Mouse (Mus musculus) liver, adult 2 months (tissue): ENCODE data around the gene Grin1. TPM values are rescaled to one million over a fixed set of nuclear protein-coding genes. Genes with fewer than 3 reads are reported as not detected.

Experiments used
- DNase-seq: peaks from one replicate; pipeline ENCODE4 v3.0.0-alpha.2; 2011; ENCODE audit warnings: low read depth, low spot score; ENCODE audit errors: extremely low read depth
- H3K27ac ChIP-seq: fragments of 200-500 bp; replicated peaks from 2 replicates; pipeline ENCODE4 v1.5.1; 2012; ENCODE audit warnings: low read depth, mild to moderate bottlenecking, control low read depth, inconsistent platforms, low read length; ENCODE audit not compliant: insufficient read depth
- H3K27me3 ChIP-seq: fragments of 200-500 bp; 2 replicates; pipeline ENCODE4 v1.6.1; 2012; ENCODE audit warnings: mild to moderate bottlenecking, moderate library complexity, low read length, inconsistent platforms; ENCODE audit not compliant: control insufficient read depth, insufficient read depth
- H3K36me3 ChIP-seq: fragments of 200-500 bp; 2 replicates; pipeline ENCODE4 v1.6.1; 2012; ENCODE audit warnings: low read length, inconsistent platforms; ENCODE audit not compliant: control insufficient read depth, insufficient read depth
- H3K4me1 ChIP-seq: fragments of 200-500 bp; 2 replicates; pipeline ENCODE4 v1.6.1; 2011; ENCODE audit warnings: low read length; ENCODE audit not compliant: control insufficient read depth, insufficient read depth
- H3K4me3 ChIP-seq: fragments of 200-500 bp; 2 replicates; pipeline ENCODE4 v1.5.1; 2011; ENCODE audit warnings: low read depth, mild to moderate bottlenecking, control low read depth, low read length, moderate library complexity; ENCODE audit not compliant: insufficient read depth
- H3K79me2 ChIP-seq: fragments of 200-500 bp; 2 replicates; pipeline ENCODE4 v1.6.1; 2012; ENCODE audit warnings: inconsistent platforms, mild to moderate bottlenecking, low read length, moderate library complexity; ENCODE audit not compliant: control insufficient read depth, insufficient read depth
- H3K9ac ChIP-seq: fragments of 200-500 bp; 2 replicates; pipeline ENCODE4 v1.6.1; 2012; ENCODE audit warnings: low read depth, mild to moderate bottlenecking, control low read depth, inconsistent platforms, low read length
- CTCF ChIP-seq: fragments of 200-500 bp; IDR thresholded peaks from 2 replicates; pipeline ENCODE4 v1.5.1; 2011; ENCODE audit warnings: low read depth, low read length, control low read depth
- POLR2A ChIP-seq: fragments of 200-500 bp; IDR thresholded peaks from 2 replicates; pipeline ENCODE4 v1.6.1; 2011; ENCODE audit warnings: low read length, control low read depth; ENCODE audit not compliant: insufficient read depth; ENCODE audit errors: extremely low read depth
- WGBS: fragments of 180-500 bp; shearing (Covaris S2); methylation state at CpG from one replicate; pipeline ENCODE4 v1.1.7; 2018; 5-methylcytosine and 5-hydroxymethylcytosine counted together
- polyA plus RNA-seq: library from polyadenylated mRNA; depleted of rRNA; stranded (reverse); fragments of >200 nt; gene quantifications from 2 replicates; pipeline ENCODE4 v1.2.3, GENCODE M21; 2012
- total RNA-seq: library from RNA; depleted of rRNA; stranded (reverse); fragments of >200 nt; gene quantifications from 2 replicates; pipeline ENCODE4 v1.2.3, GENCODE M21; 2014

The Grin1 gene
- total and polyA plus RNA-seq, 2 experiments = not detected

DNA sequence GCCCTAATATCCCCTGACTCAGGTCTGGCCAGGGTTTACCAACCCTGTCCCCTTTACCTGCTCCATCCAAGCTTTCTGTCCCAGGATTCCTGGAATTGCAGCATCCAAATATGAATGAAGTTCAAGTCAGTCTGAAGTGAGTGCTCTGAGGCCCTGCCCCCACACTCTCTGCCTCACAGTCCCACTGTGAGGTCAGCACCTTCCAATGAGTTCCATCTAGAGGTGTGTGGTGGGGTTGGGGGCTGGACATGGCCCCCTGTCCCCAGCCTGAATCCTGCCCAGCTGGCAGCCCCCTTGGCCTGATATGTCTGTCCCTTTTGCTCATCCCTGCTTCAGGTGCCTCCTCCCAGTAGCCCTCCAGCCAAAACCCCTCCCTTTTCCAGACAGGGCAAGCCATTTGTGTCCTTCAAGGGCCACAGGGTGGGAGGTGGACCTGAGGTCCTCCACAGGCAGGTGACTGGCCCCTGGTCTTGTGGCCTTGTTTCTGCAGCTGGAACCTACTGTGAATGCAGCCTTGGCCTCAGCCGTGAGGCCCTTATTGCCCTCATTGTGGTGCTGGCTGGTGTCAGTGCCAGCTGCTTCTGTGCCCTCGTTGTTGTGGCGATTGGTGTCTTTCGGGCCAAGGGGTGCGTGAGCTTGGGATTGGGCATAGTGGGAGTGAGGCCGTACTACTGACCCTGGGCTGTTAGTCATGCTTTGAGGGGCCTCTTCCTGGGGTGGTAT is 30.9 kb downstream of the Grin1 start, which contains the start of gene Tmem210:
Gene Tmem210, plus strand, starts transcription at position 219 of the 723 bp plus-strand sequence.
- no peak within 1 kb of the TSS for H3K9ac ChIP-seq
- 85% methylated on average over 6 of the region's 6 CpGs for WGBS
- peaks cover 2% of the 10 kb centered on the region; the same call in 1 of the 2 replicates for H3K36me3 ChIP-seq
- DNase-seq = no peak
- H3K27ac ChIP-seq = no peak within 1 kb of the TSS
- peaks cover 3% of the 10 kb centered on the region; the same call in 1 of the 2 replicates for H3K4me1 ChIP-seq
- TF ChIP-seq CTCF = no peak
- TF ChIP-seq POLR2A = no peak
- no peaks in the 10 kb centered on the region for H3K79me2 ChIP-seq
- no peak within 1 kb of the TSS for H3K4me3 ChIP-seq
- peaks cover 9% of the 10 kb centered on the region; the same call in 1 of the 2 replicates for H3K27me3 ChIP-seq

DNA sequence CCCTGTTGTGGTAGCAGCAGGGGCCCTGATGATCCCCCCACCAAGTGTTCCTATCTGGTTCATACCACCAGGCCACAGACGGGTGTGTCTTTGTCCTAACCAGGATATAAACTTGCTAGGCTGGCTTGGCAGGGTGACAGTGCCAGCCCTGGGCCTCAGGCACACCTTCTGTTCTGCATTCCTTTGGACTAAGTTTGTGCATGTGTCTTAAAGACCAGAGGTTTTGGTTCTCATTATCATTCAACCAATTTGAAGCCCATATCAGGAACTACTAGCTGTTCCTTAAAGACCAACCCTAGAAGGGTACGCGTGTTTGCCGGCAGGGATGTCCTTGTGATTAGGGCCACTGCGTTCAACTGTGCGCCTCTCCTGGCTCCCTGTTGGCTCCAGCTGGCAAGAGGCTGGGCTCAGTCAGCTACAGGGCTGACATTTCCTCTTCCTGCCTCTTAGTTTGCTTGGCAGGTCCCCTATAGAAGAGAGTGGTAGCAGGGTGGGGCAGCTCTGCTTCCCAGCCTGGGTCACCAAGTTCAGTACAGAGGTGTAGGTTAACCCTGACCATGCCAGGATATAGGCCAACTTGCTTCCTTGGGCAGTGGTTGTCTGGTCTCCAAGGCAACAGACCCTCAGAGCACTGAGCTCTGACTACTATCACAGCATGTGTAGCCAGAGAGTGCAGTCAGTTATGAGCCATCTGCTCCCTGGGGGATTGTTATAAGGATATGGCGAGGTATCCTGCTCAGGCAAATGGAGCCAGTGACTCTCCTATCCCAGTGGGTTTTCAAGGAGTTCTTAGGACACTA is 31.9 kb downstream of the Grin1 start:
- Histone ChIP-seq H3K36me3 (peaks cover 2% of the 10 kb centered on the region; the same call in 1 of the 2 replicates), H3K9ac (no peak overlapping the region), H3K4me1 (peaks cover 3% of the 10 kb centered on the region; the same call in 1 of the 2 replicates), H3K4me3 (no peak overlapping the region), H3K79me2 (no peaks in the 10 kb centered on the region), H3K27ac (no peak overlapping the region), H3K27me3 (peaks cover 7% of the 10 kb centered on the region; the same call in 1 of the 2 replicates)
- 65% methylated on average over 7 of the region's 7 CpGs for WGBS
- DNase-seq = no peak
- TF ChIP-seq CTCF (no peak), POLR2A (no peak)

DNA sequence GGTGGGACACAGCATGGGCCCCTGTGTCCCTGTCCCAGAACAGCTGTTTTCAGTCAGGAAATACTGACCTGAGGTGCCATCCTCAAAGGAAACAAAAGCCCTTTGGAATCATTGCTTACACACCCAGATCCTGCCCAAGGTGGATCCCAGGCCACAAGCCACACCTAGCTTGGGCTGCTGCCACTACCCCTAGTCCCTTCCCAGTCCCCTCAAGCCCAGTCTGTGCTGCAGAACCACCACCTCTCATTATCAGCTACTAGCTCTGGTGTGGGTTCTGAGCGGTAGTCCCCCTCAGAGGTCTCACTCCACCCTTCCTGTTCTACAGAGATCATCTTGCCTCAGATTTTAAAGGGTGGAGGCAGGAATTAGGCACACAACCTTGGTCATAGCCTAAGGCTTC is 32.7 kb downstream of the Grin1 start:
- TF ChIP-seq CTCF (no peak), POLR2A (no peak)
- peaks cover 3% of the 10 kb centered on the region; the same call in 1 of the 2 replicates for H3K27me3 ChIP-seq
- peaks cover 2% of the 10 kb centered on the region; the same call in 1 of the 2 replicates for H3K36me3 ChIP-seq
- H3K9ac ChIP-seq = no peak overlapping the region
- no peak overlapping the region for H3K27ac ChIP-seq
- H3K79me2 ChIP-seq = no peaks in the 10 kb centered on the region
- H3K4me1 ChIP-seq = peaks cover 3% of the 10 kb centered on the region; the same call in 1 of the 2 replicates
- 85% methylated on average over 1 of the region's 1 CpGs for WGBS
- no peak overlapping the region for H3K4me3 ChIP-seq
- no peak for DNase-seq

DNA sequence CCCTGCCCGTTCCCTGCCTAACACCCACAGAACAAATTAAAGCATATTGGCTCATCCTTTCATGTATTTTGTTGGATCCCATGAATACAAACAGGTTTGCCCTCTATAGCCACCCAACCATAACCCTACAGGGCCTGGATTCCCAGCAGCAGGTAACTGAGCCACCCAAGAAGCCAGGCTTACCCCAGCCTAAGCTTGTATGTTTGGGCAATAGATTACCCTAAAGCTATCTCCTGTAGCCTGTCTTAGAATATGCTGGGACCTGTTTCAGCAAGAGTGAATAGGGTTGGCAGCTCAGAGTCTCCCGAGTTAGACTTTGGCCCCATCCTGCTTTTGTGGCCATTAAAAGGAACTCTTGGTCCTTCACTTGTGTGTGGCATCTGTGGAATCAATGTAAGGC is 33.4 kb downstream of the Grin1 start:
- H3K27ac ChIP-seq = no peak overlapping the region

DNA sequence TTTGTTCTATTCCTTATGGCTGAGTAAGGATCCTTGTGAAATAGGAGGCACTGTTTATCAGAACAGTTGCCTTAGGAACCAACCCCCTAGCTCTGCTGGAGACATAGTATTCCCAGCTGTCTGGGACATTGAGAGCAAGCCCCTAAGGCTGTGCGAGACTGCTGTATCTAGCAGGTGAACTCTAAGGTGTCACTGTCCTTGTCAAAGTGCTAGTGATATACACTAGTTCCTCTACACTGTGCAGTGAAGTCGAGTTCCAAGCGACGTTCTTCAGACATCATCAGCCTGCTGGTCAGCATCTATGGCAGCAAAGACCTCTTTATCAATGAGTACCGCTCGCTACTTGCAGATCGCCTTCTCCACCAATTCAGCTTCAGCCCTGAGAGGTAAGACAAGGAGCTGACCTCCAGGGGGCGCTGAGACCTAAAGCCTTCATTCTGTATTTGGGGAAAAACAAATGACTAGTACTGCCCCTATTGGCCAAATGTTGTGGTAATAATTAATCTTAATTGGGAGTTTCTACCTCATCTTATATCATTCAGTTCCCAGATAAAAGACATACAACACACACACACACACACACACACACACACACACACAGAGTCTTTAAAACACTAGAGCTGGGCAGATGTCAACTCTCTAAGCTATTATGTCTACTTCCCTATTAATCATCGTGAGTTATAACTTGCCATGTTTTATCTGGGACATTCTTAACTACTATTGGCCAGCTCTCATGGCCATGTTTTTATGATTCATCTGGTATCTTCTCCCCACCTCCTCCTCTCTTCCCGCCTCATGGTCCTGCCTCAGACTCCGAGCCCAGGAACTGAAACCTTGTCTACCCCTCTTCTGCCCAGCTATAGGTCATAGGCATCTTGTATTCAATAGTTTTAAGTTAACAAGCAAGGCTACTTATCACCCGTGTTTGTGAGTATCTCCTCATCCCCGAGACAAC is 39.8 kb downstream of the Grin1 start:
- Histone ChIP-seq H3K79me2 (no peaks in the 10 kb centered on the region), H3K27ac (no peak overlapping the region), H3K27me3 (no peaks in the 10 kb centered on the region), H3K36me3 (peaks cover 20% of the 10 kb centered on the region; the same call in 1 of the 2 replicates), H3K4me1 (no peaks in the 10 kb centered on the region), H3K9ac (no peak overlapping the region), H3K4me3 (no peak overlapping the region)
- peak; percentile 75 for TF ChIP-seq CTCF
- no peak for TF ChIP-seq POLR2A
- peak; percentile 68 for DNase-seq
- WGBS = 69% methylated on average over 13 of the region's 13 CpGs

More for the DNA sequence above, 33.4 kb downstream of the Grin1 start:
- Histone ChIP-seq H3K9ac (no peak overlapping the region), H3K4me3 (no peak overlapping the region), H3K79me2 (no peaks in the 10 kb centered on the region), H3K27me3 (peaks cover under 1% of the 10 kb centered on the region; the same call in 1 of the 2 replicates), H3K4me1 (peaks cover 1% of the 10 kb centered on the region; the same call in 1 of the 2 replicates), H3K36me3 (peaks cover 6% of the 10 kb centered on the region; the same call in 1 of the 2 replicates)
- no peak for DNase-seq
- 96% methylated on average over 2 of the region's 2 CpGs for WGBS
- TF ChIP-seq CTCF (no peak), POLR2A (no peak)
